Mouse (Mus musculus) embryonic facial prominence, embryonic 11.5 days (tissue): ENCODE measurements around the gene Adipoq. TPM values are rescaled to one million over a fixed set of nuclear protein-coding genes. Genes with fewer than 3 reads are reported as not detected.

Experiments used
- ATAC-seq: fragments of 200-750 bp; cut with Nextera tagmentation; replicated peaks from 2 replicates; pipeline ENCODE4 v1.8.0; 2017; ENCODE audit warnings: low read depth; ENCODE audit not compliant: insufficient number of reproducible peaks, low FRiP score, low TSS enrichment
- DNase-seq: peaks from one replicate; pipeline ENCODE4 v3.0.0-alpha.2; 2015; ENCODE audit warnings: low spot score
- H3K27ac ChIP-seq: fragments of 300-500 bp; sonication (generic); replicated peaks from 2 replicates; pipeline ENCODE4 v1.5.1; 2014; ENCODE audit warnings: mild to moderate bottlenecking, low read depth, low read length, control low read depth
- H3K27me3 ChIP-seq: fragments of 300-500 bp; sonication (generic); 2 replicates; pipeline ENCODE4 v1.6.1; 2014; ENCODE audit warnings: mild to moderate bottlenecking, low read length, moderate library complexity, mixed read lengths; ENCODE audit not compliant: control insufficient read depth, insufficient read depth
- H3K36me3 ChIP-seq: fragments of 300-500 bp; sonication (generic); replicated peaks from 2 replicates; pipeline ENCODE4 v1.6.1; 2014; ENCODE audit warnings: low read depth, mild to moderate bottlenecking, low read length, moderate library complexity, mixed read lengths; ENCODE audit not compliant: control insufficient read depth, insufficient read depth
- H3K4me1 ChIP-seq: fragments of 300-500 bp; sonication (generic); 2 replicates; pipeline ENCODE4 v1.6.1; 2014; ENCODE audit warnings: low read length, mixed read lengths; ENCODE audit not compliant: control insufficient read depth, insufficient read depth
- H3K4me2 ChIP-seq: fragments of 300-500 bp; sonication (generic); 2 replicates; pipeline ENCODE4 v1.6.1; 2014; ENCODE audit warnings: low read depth, mild to moderate bottlenecking, control low read depth, low read length, moderate library complexity
- H3K4me3 ChIP-seq: fragments of 300-500 bp; sonication (generic); 2 replicates; pipeline ENCODE4 v1.5.1; 2014; ENCODE audit warnings: low read depth, low read length, control low read depth
- H3K9ac ChIP-seq: fragments of 300-500 bp; sonication (generic); replicated peaks from 2 replicates; pipeline ENCODE4 v1.6.1; 2014; ENCODE audit warnings: mild to moderate bottlenecking, control low read depth, low read length
- H3K9me3 ChIP-seq: fragments of 300-500 bp; sonication (generic); replicated peaks from 2 replicates; pipeline ENCODE4 v1.6.1; 2016; ENCODE audit warnings: mild to moderate bottlenecking, low read length, inconsistent platforms, mixed read lengths; ENCODE audit not compliant: control insufficient read depth
- WGBS: fragments of 180-500 bp; shearing (Covaris S2); extraction: QIAGEN DNeasy Blood & Tissue Kit; methylation state at CpG from one replicate; pipeline ENCODE4 v1.1.7; 2014; 5-methylcytosine and 5-hydroxymethylcytosine counted together
- polyA plus RNA-seq: library from polyadenylated mRNA; unstranded; fragments of >200 nt; fragmentation: Nextera tagmentation; extraction: Ambion mirVana; gene quantifications from 2 replicates; pipeline ENCODE4 v1.2.1, GENCODE M21; 2014

The Adipoq gene
- polyA plus RNA-seq, 1 experiment from 2014 or later, result not detected

- WGBS, result 85% methylated on average over 12 of the region's 12 CpGs
- H3K36me3 ChIP-seq, result peaks cover 7% of the 10 kb centered on the region
- no peaks in the 10 kb centered on the region for H3K9me3 ChIP-seq
- ATAC-seq (no peak), DNase-seq (no peak)
- no peak overlapping the region for H3K4me3 ChIP-seq
- no peak overlapping the region for H3K27ac ChIP-seq
- H3K27me3 ChIP-seq, result no peaks in the 10 kb centered on the region
- H3K4me2 ChIP-seq, result no peak overlapping the region
- no peak overlapping the region for H3K9ac ChIP-seq
- H3K4me1 ChIP-seq, result no peaks in the 10 kb centered on the region
Observed at GRCm38 (mm10) chr16:23112348-23112747, 34.0 kb upstream of the Adipoq start.

GRCm38 (mm10) chr16:23112861-23113435 lies 33.4 kb upstream of the Adipoq start:
- no peak overlapping the region for H3K4me3 ChIP-seq
- WGBS, result 64% methylated on average over 9 of the region's 9 CpGs
- no peak overlapping the region for H3K27ac ChIP-seq
- no peaks in the 10 kb centered on the region for H3K4me1 ChIP-seq
- no peaks in the 10 kb centered on the region for H3K27me3 ChIP-seq
- H3K9ac ChIP-seq, result no peak overlapping the region
- ATAC-seq (no peak), DNase-seq (no peak)
- H3K9me3 ChIP-seq, result no peaks in the 10 kb centered on the region
- H3K36me3 ChIP-seq, result peaks cover 7% of the 10 kb centered on the region
- H3K4me2 ChIP-seq, result no peak overlapping the region

- Histone ChIP-seq H3K36me3 (peaks cover 7% of the 10 kb centered on the region), H3K4me3 (no peak overlapping the region), H3K27me3 (no peaks in the 10 kb centered on the region), H3K4me1 (no peaks in the 10 kb centered on the region), H3K9ac (no peak overlapping the region), H3K4me2 (no peak overlapping the region), H3K27ac (no peak overlapping the region), H3K9me3 (no peaks in the 10 kb centered on the region)
- DNase-seq (no peak), ATAC-seq (no peak)
Observed at GRCm38 (mm10) chr16:23113903-23114302, 32.4 kb upstream of the Adipoq start.

- Histone ChIP-seq H3K9ac (no peak overlapping the region), H3K9me3 (no peaks in the 10 kb centered on the region), H3K4me3 (no peak overlapping the region), H3K4me1 (no peaks in the 10 kb centered on the region), H3K27ac (no peak overlapping the region), H3K27me3 (no peaks in the 10 kb centered on the region), H3K4me2 (no peak overlapping the region), H3K36me3 (peaks cover 7% of the 10 kb centered on the region)
- no peak for DNase-seq
- 70% methylated on average over 5 of the region's 5 CpGs for WGBS
- 0 out of 2 replicates have a peak, but pooled peaks have one; percentile 46 for ATAC-seq
Observed at GRCm38 (mm10) chr16:23114339-23115171, 31.8 kb upstream of the Adipoq start.

GRCm38 (mm10) chr16:23115486-23115885 lies 30.9 kb upstream of the Adipoq start:
- no peaks in the 10 kb centered on the region for H3K4me1 ChIP-seq
- no peak for DNase-seq
- H3K27me3 ChIP-seq, result no peaks in the 10 kb centered on the region
- H3K4me2 ChIP-seq, result no peak overlapping the region
- H3K4me3 ChIP-seq, result no peak overlapping the region
- no peak for ATAC-seq
- 81% methylated on average over 3 of the region's 3 CpGs for WGBS
- H3K36me3 ChIP-seq, result peaks cover 7% of the 10 kb centered on the region
- no peak overlapping the region for H3K9ac ChIP-seq
- no peaks in the 10 kb centered on the region for H3K9me3 ChIP-seq
- H3K27ac ChIP-seq, result no peak overlapping the region

GRCm38 (mm10) chr16:23117173-23117572 lies 29.2 kb upstream of the Adipoq start:
- no peak overlapping the region for H3K4me3 ChIP-seq
- DNase-seq, result no peak
- no peak overlapping the region for H3K4me2 ChIP-seq
- H3K4me1 ChIP-seq, result no peaks in the 10 kb centered on the region
- H3K36me3 ChIP-seq, result peaks cover 7% of the 10 kb centered on the region
- no peaks in the 10 kb centered on the region for H3K27me3 ChIP-seq
- H3K9ac ChIP-seq, result no peak overlapping the region
- no peak for ATAC-seq
- H3K9me3 ChIP-seq, result no peaks in the 10 kb centered on the region
- H3K27ac ChIP-seq, result no peak overlapping the region
- 72% methylated on average over 4 of the region's 4 CpGs for WGBS

GRCm38 (mm10) chr16:23122446-23122845 lies 23.9 kb upstream of the Adipoq start:
- 96% methylated on average over 3 of the region's 3 CpGs for WGBS
- ATAC-seq (no peak), DNase-seq (no peak)
- Histone ChIP-seq H3K4me1 (no peaks in the 10 kb centered on the region), H3K9me3 (no peaks in the 10 kb centered on the region), H3K4me2 (no peak overlapping the region), H3K9ac (no peak overlapping the region), H3K4me3 (no peak overlapping the region), H3K27ac (no peak overlapping the region), H3K36me3 (no peaks in the 10 kb centered on the region; the same call in none of the 2 replicates), H3K27me3 (no peaks in the 10 kb centered on the region)

GRCm38 (mm10) chr16:23123104-23123503 lies 23.2 kb upstream of the Adipoq start:
- H3K4me2 ChIP-seq, result no peak overlapping the region
- H3K9me3 ChIP-seq, result no peaks in the 10 kb centered on the region
- no peaks in the 10 kb centered on the region; the same call in none of the 2 replicates for H3K36me3 ChIP-seq
- H3K9ac ChIP-seq, result no peak overlapping the region
- WGBS, result 92% methylated on average over 4 of the region's 4 CpGs
- ATAC-seq (no peak), DNase-seq (no peak)
- no peak overlapping the region for H3K27ac ChIP-seq
- no peaks in the 10 kb centered on the region for H3K27me3 ChIP-seq
- H3K4me1 ChIP-seq, result no peaks in the 10 kb centered on the region
- no peak overlapping the region for H3K4me3 ChIP-seq
